Mouse (Mus musculus): ENCODE data around the gene Dapk3. TPM values are rescaled to one million over a fixed set of nuclear protein-coding genes. Genes with fewer than 3 reads are reported as not detected.
A peak's percentile ranks its signal among the peaks of the same experiment; 100 is the strongest.

Dapk3 gene
- total and polyA plus RNA-seq, 3 experiments = 34.2 to 69.8 (median 40.8) TPM

DNA sequence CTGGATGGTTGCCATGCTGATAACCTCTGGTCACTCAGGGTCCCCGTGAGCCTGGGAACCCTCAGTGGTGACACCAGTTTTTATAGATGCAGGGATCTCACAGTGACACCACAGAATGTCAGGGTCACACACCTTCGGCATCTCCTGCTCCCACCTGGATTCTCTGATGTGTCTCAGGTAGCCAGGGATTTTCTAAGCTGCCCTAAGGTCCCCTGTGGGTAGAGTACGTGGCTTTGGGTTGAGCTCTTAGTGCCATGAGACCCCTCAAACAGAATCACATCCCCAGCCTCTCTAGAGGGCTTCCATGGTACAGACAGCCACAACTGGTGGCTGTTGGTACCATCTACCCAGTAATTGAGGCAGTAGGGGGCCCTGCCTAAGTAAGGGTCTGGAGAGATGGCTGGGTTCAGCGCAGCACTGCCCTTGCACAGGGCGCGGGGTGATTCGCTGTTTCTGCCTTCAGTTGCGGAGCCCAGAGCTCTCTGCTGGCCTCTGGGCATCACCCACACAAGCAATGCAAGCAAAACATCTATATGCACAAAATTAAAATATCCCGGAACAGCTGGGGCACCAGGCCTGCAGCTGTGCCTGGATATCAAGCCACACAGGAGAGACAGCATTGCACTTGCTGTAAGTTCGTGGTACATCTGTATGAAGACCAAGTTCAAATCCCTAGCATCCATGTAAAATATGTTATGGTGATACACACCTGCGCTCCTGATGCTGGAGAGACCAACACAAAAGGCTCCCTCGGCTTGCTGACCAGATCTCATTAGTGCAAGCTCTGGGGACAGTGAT is 53.9 kb downstream of the Dapk3 start:
- ATAC-seq (ENCODE audit: extremely low read depth, insufficient number of reproducible peaks, low FRiP score, poor library complexity, severe bottlenecking) (no peak), DNase-seq (ENCODE audit: low spot score) (no peak)
- Histone ChIP-seq H3K9me3 (replicated peaks) (no peaks in the 10 kb centered on the region), H3K4me3 (ENCODE audit: low read depth, low read length) (no peak overlapping the region), H3K36me3 (replicated peaks) (peaks cover 14% of the 10 kb centered on the region), H3K27me3 (ENCODE audit: insufficient read depth, low read length) (peaks cover 25% of the 10 kb centered on the region; the same call in 1 of the 2 replicates), H3K4me1 (ENCODE audit: insufficient read depth, low read depth, low read length) (peaks cover 35% of the 10 kb centered on the region)
- no peak for TF ChIP-seq TAL1 (conservative IDR thresholded peaks at IDR 0.05; ENCODE audit: low read depth, low read length)
- TF ChIP-seq CTCF (IDR thresholded peaks at IDR 0.05; ENCODE audit: low read depth, low read length) = no peak
- no peak for TF ChIP-seq GATA2 (IDR thresholded peaks at IDR 0.05; ENCODE audit: borderline replicate concordance, low read depth, low read length)
- no peak for TF ChIP-seq POLR2AphosphoS5 (IDR thresholded peaks at IDR 0.05; ENCODE audit: insufficient replicate concordance, low read depth, low read length)
- no peak for TF ChIP-seq GATA1 (IDR thresholded peaks at IDR 0.05; ENCODE audit: borderline replicate concordance, low read length)

DNA sequence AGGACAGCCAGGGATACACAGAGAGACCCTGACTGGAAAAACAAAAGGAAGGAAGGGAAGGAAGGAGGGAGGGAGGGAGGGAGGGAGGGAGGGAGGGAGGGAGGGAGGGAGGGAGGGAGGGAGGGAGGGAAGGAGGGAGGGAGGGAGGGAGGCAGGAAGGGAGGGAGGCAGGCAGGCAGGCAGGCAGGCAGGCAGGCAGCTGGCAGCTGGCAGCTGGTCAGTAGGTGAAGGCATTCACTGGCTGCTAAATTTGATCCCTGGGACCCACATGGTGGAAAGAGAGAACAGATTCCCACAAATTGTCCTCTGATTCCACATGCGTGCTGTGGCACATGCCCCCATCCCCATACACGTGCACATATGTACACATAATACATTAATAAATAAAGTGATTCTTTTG is 55.8 kb downstream of the Dapk3 start:
- no peak overlapping the region for H3K4me3 ChIP-seq (ENCODE audit: low read depth, low read length)
- no peak for ATAC-seq (ENCODE audit: extremely low read depth, insufficient number of reproducible peaks, low FRiP score, poor library complexity, severe bottlenecking)
- peaks cover 21% of the 10 kb centered on the region for H3K4me1 ChIP-seq (ENCODE audit: insufficient read depth, low read depth, low read length)
- no peaks in the 10 kb centered on the region for H3K9me3 ChIP-seq (replicated peaks)
- H3K36me3 ChIP-seq (replicated peaks) = peaks cover 14% of the 10 kb centered on the region
- no peak for DNase-seq (ENCODE audit: low spot score)
- H3K27me3 ChIP-seq (ENCODE audit: insufficient read depth, low read length) = peaks cover 42% of the 10 kb centered on the region
- TF ChIP-seq GATA2 (IDR thresholded peaks at IDR 0.05; ENCODE audit: borderline replicate concordance, low read depth, low read length) (no peak), CTCF (IDR thresholded peaks at IDR 0.05; ENCODE audit: low read depth, low read length) (no peak), POLR2AphosphoS5 (IDR thresholded peaks at IDR 0.05; ENCODE audit: insufficient replicate concordance, low read depth, low read length) (no peak), TAL1 (conservative IDR thresholded peaks at IDR 0.05; ENCODE audit: low read depth, low read length) (no peak), GATA1 (IDR thresholded peaks at IDR 0.05; ENCODE audit: borderline replicate concordance, low read length) (no peak)

DNA sequence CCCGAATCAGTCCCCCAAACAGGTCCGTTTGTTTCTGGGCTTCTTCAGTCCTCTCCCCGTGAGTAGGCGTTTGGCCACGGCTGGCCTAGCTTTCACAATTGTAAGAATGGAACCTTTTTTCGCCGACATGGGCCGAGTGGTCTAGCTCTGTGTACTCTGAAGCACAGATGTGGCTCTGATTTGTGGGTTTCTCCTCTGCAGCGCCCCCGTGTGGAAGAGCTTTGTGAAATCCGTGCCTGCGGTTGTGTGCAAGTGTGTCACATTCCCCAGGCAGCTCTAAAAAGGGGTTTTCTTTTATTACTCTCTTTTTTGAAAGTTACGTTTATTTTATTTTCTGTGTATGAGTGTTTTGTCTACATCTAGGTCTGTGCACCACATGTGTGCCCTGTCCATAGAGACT is 58.1 kb downstream of the Dapk3 start:
- H3K27me3 ChIP-seq (ENCODE audit: insufficient read depth, low read length) = peaks cover 63% of the 10 kb centered on the region
- peaks cover under 1% of the 10 kb centered on the region for H3K36me3 ChIP-seq (replicated peaks)
- DNase-seq (ENCODE audit: low spot score) (no peak), ATAC-seq (ENCODE audit: extremely low read depth, insufficient number of reproducible peaks, low FRiP score, poor library complexity, severe bottlenecking) (no peak)
- H3K4me1 ChIP-seq (ENCODE audit: insufficient read depth, low read depth, low read length) = peaks cover 31% of the 10 kb centered on the region
- H3K9me3 ChIP-seq (replicated peaks) = no peaks in the 10 kb centered on the region
- H3K4me3 ChIP-seq (ENCODE audit: low read depth, low read length) = no peak overlapping the region
- TF ChIP-seq TAL1 (conservative IDR thresholded peaks at IDR 0.05; ENCODE audit: low read depth, low read length) = no peak
- no peak for TF ChIP-seq POLR2AphosphoS5 (IDR thresholded peaks at IDR 0.05; ENCODE audit: insufficient replicate concordance, low read depth, low read length)
- no peak for TF ChIP-seq GATA1 (IDR thresholded peaks at IDR 0.05; ENCODE audit: borderline replicate concordance, low read length)
- TF ChIP-seq GATA2 (IDR thresholded peaks at IDR 0.05; ENCODE audit: borderline replicate concordance, low read depth, low read length) = no peak
- TF ChIP-seq CTCF (IDR thresholded peaks at IDR 0.05; ENCODE audit: low read depth, low read length) = peak; percentile 19; the same call in 1 of the 2 replicates

DNA sequence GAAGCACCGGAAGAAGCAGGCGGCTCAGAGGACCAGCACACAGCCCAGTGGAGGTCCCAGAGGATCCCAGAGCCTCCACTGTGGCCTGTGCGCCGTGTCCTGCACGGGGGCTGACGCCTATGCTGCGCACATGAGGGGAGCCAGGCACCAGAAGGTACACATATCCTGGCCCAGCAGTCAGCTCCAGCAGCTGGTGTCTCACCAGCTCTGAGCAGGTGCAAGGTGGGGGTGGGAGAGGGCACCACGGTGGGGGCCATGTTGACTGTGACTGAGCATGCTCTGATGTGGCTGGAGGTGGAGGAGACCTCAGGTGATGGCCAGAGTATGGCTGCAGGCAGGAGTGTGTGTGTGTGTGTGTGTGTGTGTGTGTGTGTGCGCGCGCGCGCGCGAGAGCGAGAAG is 59.2 kb downstream of the Dapk3 start:
- Histone ChIP-seq H3K27me3 (ENCODE audit: insufficient read depth, low read length) (peaks cover 71% of the 10 kb centered on the region), H3K9me3 (replicated peaks) (no peaks in the 10 kb centered on the region), H3K4me1 (ENCODE audit: insufficient read depth, low read depth, low read length) (peaks cover 33% of the 10 kb centered on the region), H3K36me3 (replicated peaks) (no peaks in the 10 kb centered on the region), H3K4me3 (ENCODE audit: low read depth, low read length) (no peak overlapping the region)
- no peak for ATAC-seq (ENCODE audit: extremely low read depth, insufficient number of reproducible peaks, low FRiP score, poor library complexity, severe bottlenecking)
- TF ChIP-seq POLR2AphosphoS5 (IDR thresholded peaks at IDR 0.05; ENCODE audit: insufficient replicate concordance, low read depth, low read length) (no peak), TAL1 (conservative IDR thresholded peaks at IDR 0.05; ENCODE audit: low read depth, low read length) (no peak), CTCF (IDR thresholded peaks at IDR 0.05; ENCODE audit: low read depth, low read length) (no peak), GATA1 (IDR thresholded peaks at IDR 0.05; ENCODE audit: borderline replicate concordance, low read length) (no peak), GATA2 (IDR thresholded peaks at IDR 0.05; ENCODE audit: borderline replicate concordance, low read depth, low read length) (no peak)
- DNase-seq (ENCODE audit: low spot score) = no peak

Other genes with a start within 250 kb of the Dapk3 start
Only the 20 nearest of the 30 such genes appear.
- gene Diras1, start 157.3 kb upstream of the Dapk3 start, total RNA-seq (2014; fragmentation: Nextera tagmentation) = not detected in 2 replicates
- gene Diras1, start 157.3 kb upstream of the Dapk3 start, total RNA-seq (2017) = 0.44 TPM in 1 of 2 replicates, not detected in the other
- 0.02 TPM in 1 of 2 replicates, not detected in the other for gene Diras1, start 157.3 kb upstream of the Dapk3 start, polyA plus RNA-seq (2012)
- gene Slc39a3, start 145.6 kb upstream of the Dapk3 start, total RNA-seq (2014; fragmentation: Nextera tagmentation) = 2.8 and 3.4 TPM in 2 replicates
- gene Slc39a3, start 145.6 kb upstream of the Dapk3 start, total RNA-seq (2017) = 7.4 and 9.9 TPM in 2 replicates
- 8.2 and 9.6 TPM in 2 replicates for gene Slc39a3, start 145.6 kb upstream of the Dapk3 start, polyA plus RNA-seq (2012)
- 69.9 and 71.1 TPM in 2 replicates for gene Sgta, start 122.8 kb upstream of the Dapk3 start, total RNA-seq (2014; fragmentation: Nextera tagmentation)
- 52.4 and 56.2 TPM in 2 replicates for gene Sgta, start 122.8 kb upstream of the Dapk3 start, total RNA-seq (2017)
- gene Sgta, start 122.8 kb upstream of the Dapk3 start, polyA plus RNA-seq (2012) = 178 and 186 TPM in 2 replicates
- 13.1 and 15.9 TPM in 2 replicates for gene Thop1, start 113.0 kb upstream of the Dapk3 start, total RNA-seq (2014; fragmentation: Nextera tagmentation)
- gene Thop1, start 113.0 kb upstream of the Dapk3 start, total RNA-seq (2017) = 19.0 and 23.6 TPM in 2 replicates
- 81.6 and 95.0 TPM in 2 replicates for gene Thop1, start 113.0 kb upstream of the Dapk3 start, polyA plus RNA-seq (2012)
- not detected in 2 replicates for gene Creb3l3, start 84.1 kb upstream of the Dapk3 start, total RNA-seq (2014; fragmentation: Nextera tagmentation)
- 0.29 TPM in 1 of 2 replicates, not detected in the other for gene Creb3l3, start 84.1 kb upstream of the Dapk3 start, total RNA-seq (2017)
- not detected in 2 replicates for gene Creb3l3, start 84.1 kb upstream of the Dapk3 start, polyA plus RNA-seq (2012)
- gene Map2k2, start 77.1 kb upstream of the Dapk3 start, total RNA-seq (2014; fragmentation: Nextera tagmentation) = 35.9 and 52.2 TPM in 2 replicates
- gene Map2k2, start 77.1 kb upstream of the Dapk3 start, total RNA-seq (2017) = 63.5 and 76.7 TPM in 2 replicates
- 272 and 393 TPM in 2 replicates for gene Map2k2, start 77.1 kb upstream of the Dapk3 start, polyA plus RNA-seq (2012)
- 27.7 and 31.1 TPM in 2 replicates for gene Zbtb7a, start 47.8 kb upstream of the Dapk3 start, total RNA-seq (2014; fragmentation: Nextera tagmentation)
- 6.4 and 7.1 TPM in 2 replicates for gene Zbtb7a, start 47.8 kb upstream of the Dapk3 start, total RNA-seq (2017)
- 75.7 and 79.1 TPM in 2 replicates for gene Zbtb7a, start 47.8 kb upstream of the Dapk3 start, polyA plus RNA-seq (2012)
- gene Pias4, start 15.1 kb upstream of the Dapk3 start, total RNA-seq (2014; fragmentation: Nextera tagmentation) = 28.6 and 34.4 TPM in 2 replicates
- 21.2 and 24.8 TPM in 2 replicates for gene Pias4, start 15.1 kb upstream of the Dapk3 start, total RNA-seq (2017)
- gene Pias4, start 15.1 kb upstream of the Dapk3 start, polyA plus RNA-seq (2012) = 62.7 and 70.5 TPM in 2 replicates
- gene Eef2, start 6.4 kb upstream of the Dapk3 start, total RNA-seq (2014; fragmentation: Nextera tagmentation) = 1,577 and 1,715 TPM in 2 replicates
- gene Eef2, start 6.4 kb upstream of the Dapk3 start, total RNA-seq (2017) = 1,676 and 1,695 TPM in 2 replicates
- gene Eef2, start 6.4 kb upstream of the Dapk3 start, polyA plus RNA-seq (2012) = 2,355 and 3,878 TPM in 2 replicates
- not detected in 2 replicates for gene 4930442H23Rik, start 844 bp downstream of the Dapk3 start, total RNA-seq (2014; fragmentation: Nextera tagmentation)
- gene 4930442H23Rik, start 844 bp downstream of the Dapk3 start, total RNA-seq (2017) = not detected in 2 replicates
- gene 4930442H23Rik, start 844 bp downstream of the Dapk3 start, polyA plus RNA-seq (2012) = not detected in 2 replicates
- gene Nmrk2, start 19.0 kb downstream of the Dapk3 start, total RNA-seq (2014; fragmentation: Nextera tagmentation) = not detected in 2 replicates
- gene Nmrk2, start 19.0 kb downstream of the Dapk3 start, total RNA-seq (2017) = not detected in 2 replicates
- gene Nmrk2, start 19.0 kb downstream of the Dapk3 start, polyA plus RNA-seq (2012) = not detected in 2 replicates
- gene Atcay, start 47.8 kb downstream of the Dapk3 start, total RNA-seq (2014; fragmentation: Nextera tagmentation) = not detected in 2 replicates
- gene Atcay, start 47.8 kb downstream of the Dapk3 start, total RNA-seq (2017) = 0.06 and 0.11 TPM in 2 replicates
- gene Atcay, start 47.8 kb downstream of the Dapk3 start, polyA plus RNA-seq (2012) = not detected in 2 replicates
- gene Zfr2, start 50.1 kb downstream of the Dapk3 start, total RNA-seq (2014; fragmentation: Nextera tagmentation) = 7.0 and 7.1 TPM in 2 replicates
- 2.6 and 3.2 TPM in 2 replicates for gene Zfr2, start 50.1 kb downstream of the Dapk3 start, total RNA-seq (2017)
- gene Zfr2, start 50.1 kb downstream of the Dapk3 start, polyA plus RNA-seq (2012) = 1.8 and 1.9 TPM in 2 replicates
- gene Matk, start 69.9 kb downstream of the Dapk3 start, total RNA-seq (2014; fragmentation: Nextera tagmentation) = not detected in 2 replicates
- gene Matk, start 69.9 kb downstream of the Dapk3 start, total RNA-seq (2017) = 0.05 and 0.06 TPM in 2 replicates
- 0.07 TPM in 1 of 2 replicates, not detected in the other for gene Matk, start 69.9 kb downstream of the Dapk3 start, polyA plus RNA-seq (2012)
- 75.6 and 78.6 TPM in 2 replicates for gene Mrpl54, start 83.9 kb downstream of the Dapk3 start, total RNA-seq (2014; fragmentation: Nextera tagmentation)
- 186 and 206 TPM in 2 replicates for gene Mrpl54, start 83.9 kb downstream of the Dapk3 start, total RNA-seq (2017)
- gene Mrpl54, start 83.9 kb downstream of the Dapk3 start, polyA plus RNA-seq (2012) = 612 and 631 TPM in 2 replicates
- 36.2 and 44.6 TPM in 2 replicates for gene Apba3, start 84.0 kb downstream of the Dapk3 start, total RNA-seq (2014; fragmentation: Nextera tagmentation)
- 27.9 and 38.9 TPM in 2 replicates for gene Apba3, start 84.0 kb downstream of the Dapk3 start, total RNA-seq (2017)
- gene Apba3, start 84.0 kb downstream of the Dapk3 start, polyA plus RNA-seq (2012) = 113 and 130 TPM in 2 replicates
- gene Tjp3, start 108.6 kb downstream of the Dapk3 start, total RNA-seq (2014; fragmentation: Nextera tagmentation) = 0.44 TPM in 1 of 2 replicates, not detected in the other
- 1.8 and 1.9 TPM in 2 replicates for gene Tjp3, start 108.6 kb downstream of the Dapk3 start, total RNA-seq (2017)
- gene Tjp3, start 108.6 kb downstream of the Dapk3 start, polyA plus RNA-seq (2012) = 1.4 and 1.6 TPM in 2 replicates
- 58.0 and 62.2 TPM in 2 replicates for gene Pip5k1c, start 110.0 kb downstream of the Dapk3 start, total RNA-seq (2014; fragmentation: Nextera tagmentation)
- 58.8 and 66.6 TPM in 2 replicates for gene Pip5k1c, start 110.0 kb downstream of the Dapk3 start, total RNA-seq (2017)
- gene Pip5k1c, start 110.0 kb downstream of the Dapk3 start, polyA plus RNA-seq (2012) = 266 and 331 TPM in 2 replicates
- 9.0 and 11.4 TPM in 2 replicates for gene Cactin, start 138.1 kb downstream of the Dapk3 start, total RNA-seq (2014; fragmentation: Nextera tagmentation)
- 23.5 and 23.9 TPM in 2 replicates for gene Cactin, start 138.1 kb downstream of the Dapk3 start, total RNA-seq (2017)
- gene Cactin, start 138.1 kb downstream of the Dapk3 start, polyA plus RNA-seq (2012) = 77.9 and 80.5 TPM in 2 replicates
- gene Tbxa2r, start 145.7 kb downstream of the Dapk3 start, total RNA-seq (2014; fragmentation: Nextera tagmentation) = not detected in 2 replicates
- gene Tbxa2r, start 145.7 kb downstream of the Dapk3 start, total RNA-seq (2017) = 0.06 TPM in 1 of 2 replicates, not detected in the other
- 0.06 TPM in 1 of 2 replicates, not detected in the other for gene Tbxa2r, start 145.7 kb downstream of the Dapk3 start, polyA plus RNA-seq (2012)

All from G1E (cell line).